Mouse (Mus musculus) splenic B cell, adult 2 months (primary cell): ENCODE results near the gene Scn4b.
A peak's percentile ranks its signal among the peaks of the same experiment; 100 is the strongest.

Experiments
- DNase-seq: peaks from one replicate; pipeline ENCODE4 v3.0.0-alpha.2; 2011; ENCODE audit warnings: low read depth, low spot score
- H3K27me3 ChIP-seq: 2 replicates; pipeline ENCODE4 v1.6.1; 2012; ENCODE audit warnings: mild to moderate bottlenecking, low read length, moderate library complexity, mixed read lengths; ENCODE audit not compliant: control insufficient read depth, poor library complexity, insufficient read depth, severe bottlenecking
- H3K36me3 ChIP-seq: 2 replicates; pipeline ENCODE4 v1.6.1; 2012; ENCODE audit warnings: mild to moderate bottlenecking, low read length, moderate library complexity, mixed read lengths; ENCODE audit not compliant: control insufficient read depth, poor library complexity, insufficient read depth, severe bottlenecking

Gene Scn4b

DNA sequence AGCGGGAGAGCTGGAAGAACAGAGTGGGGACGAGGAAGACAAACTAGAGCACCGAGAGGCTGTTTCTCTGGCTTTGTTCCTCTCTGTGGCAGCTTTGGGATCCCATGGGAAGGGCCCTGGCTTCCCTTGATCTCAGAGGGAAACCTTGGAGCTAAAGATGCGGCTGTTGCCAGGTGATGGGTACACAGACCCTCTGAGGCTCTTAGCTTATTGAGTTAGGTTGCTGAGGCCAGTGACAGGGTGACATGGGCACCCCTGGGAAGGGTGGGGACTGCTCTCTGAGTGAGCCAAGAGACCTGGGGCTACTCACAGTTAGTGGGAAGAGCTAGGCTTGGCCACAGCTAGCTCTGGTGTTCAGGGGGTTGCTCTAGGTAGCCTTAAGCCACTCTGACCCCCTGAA is 57.3 kb downstream of the Scn4b start:
- Histone ChIP-seq H3K27me3 (no peaks in the 10 kb centered on the region), H3K36me3 (no peaks in the 10 kb centered on the region)
- DNase-seq, result no peak

DNA sequence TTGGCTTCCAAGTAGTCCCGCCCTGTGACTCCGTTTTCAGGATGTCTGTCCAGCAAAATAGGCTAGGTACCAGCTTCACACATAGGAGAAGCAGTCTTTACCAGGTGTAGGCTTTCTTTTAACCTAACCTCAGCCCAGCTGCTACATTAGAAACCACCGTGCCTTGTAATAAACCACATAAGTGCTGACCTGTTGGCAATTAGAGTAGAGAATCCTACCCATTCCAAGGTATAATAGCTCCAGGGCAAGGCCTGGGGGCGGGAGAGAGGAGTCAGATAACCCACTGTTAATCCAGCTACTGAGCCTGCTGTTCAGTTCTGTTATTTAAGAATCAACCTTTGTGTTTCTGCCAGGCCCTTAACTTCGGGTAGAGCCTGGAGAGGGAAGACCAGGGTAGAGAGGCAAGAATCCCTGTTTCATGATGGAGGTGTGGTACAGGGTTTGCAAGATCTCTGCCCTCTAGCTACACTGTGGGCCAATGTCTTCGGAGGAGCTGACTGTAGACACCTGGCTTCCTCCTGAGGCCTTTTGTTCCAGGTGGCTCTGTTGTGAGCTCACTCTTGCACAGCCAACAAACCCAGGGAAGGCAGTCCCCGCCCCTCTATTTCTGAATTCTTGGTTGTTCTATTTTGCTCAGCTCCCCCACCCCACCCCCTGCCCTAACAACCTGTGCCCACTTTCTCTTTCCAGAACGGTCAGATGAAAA is 58.1 kb downstream of the Scn4b start:
- DNase-seq, result no peak
- no peaks in the 10 kb centered on the region for H3K27me3 ChIP-seq

DNA sequence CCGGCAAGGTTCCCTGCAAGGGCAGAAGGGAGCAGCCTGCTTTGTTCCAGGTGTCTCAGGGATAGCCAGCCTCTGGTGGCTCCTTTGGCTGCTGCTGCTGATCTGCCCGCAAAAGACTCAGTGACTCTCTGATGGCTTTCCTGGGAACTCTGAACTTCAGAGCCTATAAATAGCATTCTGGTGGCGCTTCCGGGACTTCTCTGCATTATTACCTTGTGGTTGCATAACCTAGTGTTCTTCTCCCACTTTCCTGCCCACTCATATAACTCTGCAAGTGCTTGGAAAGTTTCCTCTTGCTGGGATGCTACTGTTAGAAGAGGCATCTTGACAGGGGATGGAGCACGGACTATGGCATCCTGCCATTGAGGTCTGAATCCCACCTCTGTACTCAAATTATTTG is 59.4 kb downstream of the Scn4b start:
- DNase-seq, result no peak
- H3K36me3 ChIP-seq, result no peaks in the 10 kb centered on the region
- no peaks in the 10 kb centered on the region for H3K27me3 ChIP-seq

More for the DNA sequence above, 58.1 kb downstream of the Scn4b start:
- no peaks in the 10 kb centered on the region for H3K36me3 ChIP-seq

DNA sequence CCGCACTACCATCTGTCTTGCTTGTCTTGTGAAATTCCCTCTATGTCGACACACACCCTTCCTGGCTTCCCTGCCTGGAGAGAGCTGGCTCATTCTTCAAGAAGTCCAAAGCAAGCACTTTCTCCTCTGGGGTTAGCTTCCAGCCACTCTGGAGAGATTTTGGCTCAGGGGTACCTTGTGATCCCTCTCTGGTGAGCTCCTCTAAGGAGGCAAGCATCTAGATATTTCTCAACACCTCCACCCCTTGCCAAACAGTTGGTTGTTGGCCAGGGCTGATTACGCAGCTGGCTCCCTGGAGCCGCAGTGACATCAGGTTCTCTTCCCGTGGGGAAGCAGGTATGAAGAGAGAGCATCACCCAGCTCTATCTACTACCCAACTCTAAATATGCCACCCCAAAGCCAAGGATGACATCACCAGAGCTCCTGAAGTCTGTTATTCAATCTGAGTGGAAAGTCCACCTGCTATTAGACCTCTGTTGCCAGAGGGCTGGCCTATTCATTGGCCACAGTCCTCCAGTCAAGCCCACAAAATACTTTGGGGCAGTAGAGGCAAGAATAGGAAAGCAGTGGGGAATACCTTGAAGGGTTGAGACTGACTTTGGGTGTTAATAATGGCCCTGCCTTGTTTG is 63.2 kb downstream of the Scn4b start:
- no peak for DNase-seq
- Histone ChIP-seq H3K36me3 (no peaks in the 10 kb centered on the region), H3K27me3 (no peaks in the 10 kb centered on the region)

DNA sequence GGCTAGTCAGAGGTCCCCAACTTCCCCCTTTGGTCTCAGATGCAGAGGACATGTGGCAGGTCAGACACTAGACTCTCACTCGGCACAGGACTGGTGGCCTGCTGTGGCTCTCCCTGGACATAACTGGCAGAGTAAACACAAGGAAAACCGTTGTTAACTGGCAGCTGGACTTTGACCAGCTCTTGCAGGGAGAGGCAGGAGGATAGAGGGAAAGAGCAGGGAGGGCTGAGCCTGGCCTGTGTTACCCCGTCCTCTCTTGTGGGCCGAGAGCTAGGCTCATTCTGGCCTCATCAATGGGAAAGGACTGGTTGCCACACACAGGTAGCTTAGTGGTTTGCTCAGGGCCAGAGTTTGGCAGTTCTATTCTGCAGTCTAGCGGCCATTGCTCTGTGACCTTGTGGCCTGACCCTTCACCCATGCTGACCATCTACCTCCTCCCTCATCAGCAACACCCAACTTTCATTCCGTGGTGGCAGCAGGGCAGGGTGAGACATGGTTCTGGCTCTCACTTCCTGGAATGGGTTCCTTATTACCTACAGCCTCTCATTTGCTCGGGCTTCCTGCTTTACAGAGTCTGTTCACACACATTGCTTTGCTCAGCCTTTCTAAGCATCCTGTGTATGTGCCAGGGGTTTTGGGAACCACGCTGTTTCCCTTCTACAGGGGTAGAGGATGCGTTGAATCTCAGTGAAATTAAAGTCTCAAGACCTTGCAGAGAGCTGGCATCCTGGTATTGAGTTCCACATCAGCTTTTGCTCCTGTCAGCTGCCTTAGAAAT is 64.0 kb downstream of the Scn4b start:
- peak; percentile 5 for DNase-seq
- Histone ChIP-seq H3K27me3 (no peaks in the 10 kb centered on the region), H3K36me3 (no peaks in the 10 kb centered on the region)
